9 mouse cellular contexts compared by ENCODE assay signal in the genomic region with DNA sequence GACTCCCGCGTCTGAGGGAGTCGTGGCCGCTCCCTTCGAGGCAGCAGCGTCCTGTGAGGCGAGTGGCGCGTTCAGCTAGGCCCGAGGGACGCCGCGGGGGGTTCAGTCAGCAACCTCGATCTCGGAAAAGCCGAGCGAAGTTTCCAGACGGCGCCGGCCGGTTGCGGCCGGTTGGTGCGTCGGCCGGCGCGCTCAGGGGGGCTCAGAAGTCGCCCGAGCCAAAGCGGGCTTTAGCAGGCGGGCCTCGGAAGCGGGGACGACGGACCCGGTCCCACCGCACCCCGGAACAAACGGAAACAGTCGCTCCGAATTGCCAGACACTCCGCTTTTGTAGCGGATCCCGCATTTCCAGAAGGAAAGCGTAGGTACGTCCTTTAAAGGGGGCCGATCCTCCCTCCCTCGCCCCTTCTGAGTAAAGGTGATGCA. TPM values are rescaled to one million over a fixed set of nuclear protein-coding genes. Genes with fewer than 3 reads are reported as not detected.
A peak's percentile ranks its signal among the peaks of the same experiment; 100 is the strongest.
DNase-seq lines count a peak whose midpoint lies in the region; ATAC-seq lines count a peak whose summit lies in the region.
"Had no signal": no experiment of that assay in that cellular context is flagged by ENCODE, and none has a peak within 500 bp of the region (broad histone marks: within the 10 kb centered on the region; RNA-seq: fewer than 3 reads in every experiment).

No protein-coding gene starts in this region.

- H3K9me3 ChIP-seq in kidney, embryonic 16.5 days (ENCODE audit: low read length), result peaks cover 6% of the 10 kb centered on the region; the same call in 1 of the 2 replicates
- H3K9me3 ChIP-seq in forebrain, embryonic 14.5 days (replicated peaks; ENCODE audit: control insufficient read depth, low read length), result 0 out of 2 replicates have a peak, but pooled peaks cover 6% of the 10 kb centered on the region
- H3K9me3 ChIP-seq in intestine, embryonic 14.5 days (ENCODE audit: control insufficient read depth, low read length), result no peaks in the 10 kb centered on the region
- H3K9me3 ChIP-seq in midbrain, embryonic 14.5 days (ENCODE audit: control insufficient read depth, low read length), result peaks cover 5% of the 10 kb centered on the region; the same call in 1 of the 2 replicates

- no peak overlapping the region for H3K27ac ChIP-seq in kidney, embryonic 16.5 days (ENCODE audit: low read length)
- H3K27ac ChIP-seq in forebrain, embryonic 14.5 days (ENCODE audit: low read depth, low read length), result no peak overlapping the region
- peak overlapping the region; percentile 40; the same call in 1 of the 2 replicates for H3K27ac ChIP-seq in intestine, embryonic 14.5 days (ENCODE audit: low read depth)
- no peak overlapping the region for H3K27ac ChIP-seq in midbrain, embryonic 14.5 days (replicated peaks; ENCODE audit: low read depth, low read length)

- H3K4me1 ChIP-seq in kidney, embryonic 16.5 days (ENCODE audit: insufficient read depth, low read length), result no peaks in the 10 kb centered on the region
- H3K4me1 ChIP-seq in forebrain, embryonic 14.5 days (ENCODE audit: control insufficient read depth, insufficient read depth, low read length), result no peaks in the 10 kb centered on the region
- no peaks in the 10 kb centered on the region for H3K4me1 ChIP-seq in intestine, embryonic 14.5 days (replicated peaks; ENCODE audit: control insufficient read depth, insufficient read depth, low read length)
- no peaks in the 10 kb centered on the region for H3K4me1 ChIP-seq in midbrain, embryonic 14.5 days (ENCODE audit: control insufficient read depth, insufficient read depth, low read length)

- H3K27me3 ChIP-seq in kidney, embryonic 16.5 days (ENCODE audit: insufficient read depth, low read length), result peaks cover 13% of the 10 kb centered on the region; the same call in 1 of the 2 replicates
- H3K27me3 ChIP-seq in forebrain, embryonic 14.5 days (replicated peaks; ENCODE audit: control insufficient read depth, insufficient read depth, low read length), result peaks cover 41% of the 10 kb centered on the region
- peaks cover 18% of the 10 kb centered on the region for H3K27me3 ChIP-seq in intestine, embryonic 14.5 days (replicated peaks; ENCODE audit: control insufficient read depth, insufficient read depth, low read length)
- peaks cover 32% of the 10 kb centered on the region for H3K27me3 ChIP-seq in midbrain, embryonic 14.5 days (ENCODE audit: control insufficient read depth, insufficient read depth, low read length)
- H3K27me3 ChIP-seq: Patski had no signal

- H3K4me3 ChIP-seq in kidney, embryonic 16.5 days (ENCODE audit: low read length), result peak overlapping the region; percentile 83
- H3K4me3 ChIP-seq in forebrain, embryonic 14.5 days (ENCODE audit: low read depth, low read length), result peak overlapping the region; percentile 63
- peak overlapping the region; percentile 77 for H3K4me3 ChIP-seq in intestine, embryonic 14.5 days (ENCODE audit: low read depth, low read length)
- peak overlapping the region; percentile 53 for H3K4me3 ChIP-seq in midbrain, embryonic 14.5 days (replicated peaks; ENCODE audit: low read depth, low read length)

- WGBS in kidney, embryonic 16.5 days, result 13% methylated on average over 48 of the region's 49 CpGs
- 15% methylated on average over 42 of the region's 49 CpGs for WGBS in forebrain, embryonic 14.5 days
- WGBS in intestine, embryonic 14.5 days, result 11% methylated on average over 49 of the region's 49 CpGs
- WGBS in midbrain, embryonic 14.5 days, result 10% methylated on average over 49 of the region's 49 CpGs

- H3K4me2 ChIP-seq in kidney, embryonic 16.5 days (replicated peaks; ENCODE audit: low read depth, low read length), result peak overlapping the region; percentile 57
- peak overlapping the region; percentile 63 for H3K4me2 ChIP-seq in forebrain, embryonic 14.5 days (ENCODE audit: low read length)
- H3K4me2 ChIP-seq in intestine, embryonic 14.5 days (ENCODE audit: low read length), result peak overlapping the region; percentile 51
- H3K4me2 ChIP-seq in midbrain, embryonic 14.5 days (ENCODE audit: low read length), result peak overlapping the region; percentile 61

- peak overlapping the region; percentile 86 for H3K9ac ChIP-seq in kidney, embryonic 16.5 days (replicated peaks; ENCODE audit: low read length)
- peak overlapping the region; percentile 68 for H3K9ac ChIP-seq in forebrain, embryonic 14.5 days (ENCODE audit: low read length)
- H3K9ac ChIP-seq in intestine, embryonic 14.5 days (ENCODE audit: low read length), result peak overlapping the region; percentile 74
- H3K9ac ChIP-seq in midbrain, embryonic 14.5 days (replicated peaks; ENCODE audit: low read length), result peak overlapping the region; percentile 45; the same call in 1 of the 2 replicates

- H3K36me3 ChIP-seq in kidney, embryonic 16.5 days (ENCODE audit: insufficient read depth, low read length), result no peaks in the 10 kb centered on the region
- no peaks in the 10 kb centered on the region for H3K36me3 ChIP-seq in forebrain, embryonic 14.5 days (ENCODE audit: control insufficient read depth, insufficient read depth, low read length)
- H3K36me3 ChIP-seq in intestine, embryonic 14.5 days (ENCODE audit: control insufficient read depth, insufficient read depth, low read length), result no peaks in the 10 kb centered on the region
- no peaks in the 10 kb centered on the region for H3K36me3 ChIP-seq in midbrain, embryonic 14.5 days (ENCODE audit: control insufficient read depth, insufficient read depth, low read length)

- no peak for DNase-seq in kidney, adult 9 months
- DNase-seq in ZHBTc4 (ENCODE audit: low read depth, low spot score), result peak; percentile 68
- peak; percentile 44 for DNase-seq in forebrain, embryonic 14.5 days (ENCODE audit: low spot score)
- peak; percentile 82 for DNase-seq in intestine, embryonic 14.5 days (ENCODE audit: low spot score)
- DNase-seq in midbrain, embryonic 14.5 days, result peak; percentile 55
- DNase-seq in urinary bladder, postnatal 25 days (ENCODE audit: low spot score), result no peak
- DNase-seq in c-Kit-positive CD71-positive TER-119-positive erythroid progenitor cells, embryonic 14.5 days (ENCODE audit: low spot score), result no peak

- peak; percentile 62 for ATAC-seq in kidney, embryonic 16.5 days (ENCODE audit: low FRiP score, low TSS enrichment)
- peak; percentile 40; the same call in 1 of the 2 replicates for ATAC-seq in forebrain, embryonic 14.5 days
- peak; percentile 37; the same call in 1 of the 2 replicates for ATAC-seq in intestine, embryonic 14.5 days (replicated peaks; ENCODE audit: low FRiP score, low TSS enrichment, low read depth)
- no peak for ATAC-seq in midbrain, embryonic 14.5 days (ENCODE audit: low FRiP score, low TSS enrichment)

RNA-seq across cellular contexts. Expression of a gene that starts 0.3 kb away (rescaled TPM):
- 7.1 and 7.3 TPM in 2 replicates for polyA plus RNA-seq in kidney, embryonic 16.5 days (2015; fragmentation: Nextera tagmentation; extraction: Ambion mirVana)
- 2.3 TPM in 2 replicates for polyA plus RNA-seq in forebrain, embryonic 14.5 days (2014; fragmentation: Nextera tagmentation; extraction: Ambion mirVana)
- polyA plus RNA-seq in intestine, embryonic 14.5 days (2014; fragmentation: Nextera tagmentation; extraction: Ambion mirVana), result 9.2 and 10.1 TPM in 2 replicates
- 1.1 and 4.8 TPM in 2 replicates for polyA plus RNA-seq in midbrain, embryonic 14.5 days (2014; fragmentation: Nextera tagmentation; extraction: Ambion mirVana)

Comparison
In these comparisons a context has a peak if more than half of its experiments do, and no peak if none do; other contexts are left out.
1. DNase-seq: peak in ZHBTc4 (single experiment), forebrain, embryonic 14.5 days (single experiment), intestine, embryonic 14.5 days (single experiment) and midbrain, embryonic 14.5 days (single experiment); none in kidney, adult 9 months (single experiment), urinary bladder, postnatal 25 days (single experiment) and c-Kit-positive CD71-positive TER-119-positive erythroid progenitor cells, embryonic 14.5 days (single experiment).
2. Peak in every context shown above with its lines, with median percentiles within 50 percentile points of each other: H3K4me2 ChIP-seq, H3K4me3 ChIP-seq and H3K9ac ChIP-seq.